Mouse (Mus musculus) layer of hippocampus, adult 6 months (tissue): ENCODE data around the gene Hps6. TPM values are rescaled to one million over a fixed set of nuclear protein-coding genes. Genes with fewer than 3 reads are reported as not detected.

Experiments used
- long read RNA-seq, 2 experiments: library from polyadenylated mRNA; unstranded; transcript quantifications; one replicate each; pipeline ENCODE4 v2.0.0; 2019 to 2020
- polyA plus RNA-seq: library from polyadenylated mRNA; unstranded; fragments of <200 nt; fragmentation: Nextera tagmentation; gene quantifications from 2 replicates; pipeline ENCODE4 v1.2.3, GENCODE M21; 2021

Gene Hps6
- 6.0 and 6.3 TPM in 2 replicates for polyA plus RNA-seq
- long read RNA-seq, experiment 1, transcript Hps6-201 (1 exons, 2,666 nt), result major isoform, 25 of 25 reads
- long read RNA-seq, experiment 1, partial matches to known transcripts, result 0 of 25 reads
- long read RNA-seq, experiment 1, other reads (novel, unspliced or antisense), result 0 of 25 reads
- long read RNA-seq, experiment 2, transcript Hps6-201 (1 exons, 2,666 nt), result major isoform, 87 of 87 reads
- long read RNA-seq, experiment 2, partial matches to known transcripts, result 0 of 87 reads
- long read RNA-seq, experiment 2, other reads (novel, unspliced or antisense), result 0 of 87 reads

DNA sequence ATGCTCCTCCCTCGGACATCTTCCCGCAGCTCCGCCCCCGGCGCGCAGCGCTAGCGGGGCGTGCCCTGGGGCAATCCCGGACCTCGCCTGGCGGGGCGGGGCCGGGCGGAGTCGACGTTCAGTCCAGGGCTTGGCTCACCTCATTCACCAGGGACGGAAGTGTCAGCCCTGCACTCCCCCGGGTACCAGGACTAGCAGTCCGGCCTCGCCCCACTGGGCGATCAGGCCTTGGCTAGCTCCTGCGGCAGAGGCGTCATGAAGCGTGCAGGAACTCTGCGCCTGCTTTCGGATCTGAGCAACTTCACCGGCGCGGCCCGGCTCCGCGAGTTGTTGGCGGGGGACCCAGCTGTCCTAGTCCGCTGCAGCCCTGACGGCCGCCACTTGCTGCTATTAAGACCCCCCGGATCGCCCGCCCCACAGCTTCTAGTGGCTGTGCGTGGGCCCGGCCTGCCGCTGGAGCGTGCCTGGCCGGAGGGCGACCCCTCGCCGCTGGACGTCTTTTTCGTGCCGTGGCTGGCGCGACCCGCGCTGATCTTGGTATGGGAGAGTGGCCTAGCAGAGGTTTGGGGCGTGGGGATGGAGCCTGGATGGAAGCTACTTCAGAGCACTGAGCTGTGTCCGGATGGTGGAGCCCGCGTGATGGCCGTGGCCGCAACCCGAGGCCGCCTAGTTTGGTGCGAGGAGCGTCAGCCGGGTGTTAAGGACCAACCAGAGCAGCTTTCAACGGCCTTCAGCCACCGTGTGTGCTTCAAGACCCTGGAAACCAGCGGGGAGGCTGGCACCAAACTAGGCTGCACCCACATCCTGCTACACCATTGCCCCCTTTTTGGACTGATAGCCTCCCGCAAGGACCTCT is at the start of gene Hps6:
TSS of gene Hps6 (plus strand) at position 138 of the 856 bp plus-strand sequence.

DNA sequence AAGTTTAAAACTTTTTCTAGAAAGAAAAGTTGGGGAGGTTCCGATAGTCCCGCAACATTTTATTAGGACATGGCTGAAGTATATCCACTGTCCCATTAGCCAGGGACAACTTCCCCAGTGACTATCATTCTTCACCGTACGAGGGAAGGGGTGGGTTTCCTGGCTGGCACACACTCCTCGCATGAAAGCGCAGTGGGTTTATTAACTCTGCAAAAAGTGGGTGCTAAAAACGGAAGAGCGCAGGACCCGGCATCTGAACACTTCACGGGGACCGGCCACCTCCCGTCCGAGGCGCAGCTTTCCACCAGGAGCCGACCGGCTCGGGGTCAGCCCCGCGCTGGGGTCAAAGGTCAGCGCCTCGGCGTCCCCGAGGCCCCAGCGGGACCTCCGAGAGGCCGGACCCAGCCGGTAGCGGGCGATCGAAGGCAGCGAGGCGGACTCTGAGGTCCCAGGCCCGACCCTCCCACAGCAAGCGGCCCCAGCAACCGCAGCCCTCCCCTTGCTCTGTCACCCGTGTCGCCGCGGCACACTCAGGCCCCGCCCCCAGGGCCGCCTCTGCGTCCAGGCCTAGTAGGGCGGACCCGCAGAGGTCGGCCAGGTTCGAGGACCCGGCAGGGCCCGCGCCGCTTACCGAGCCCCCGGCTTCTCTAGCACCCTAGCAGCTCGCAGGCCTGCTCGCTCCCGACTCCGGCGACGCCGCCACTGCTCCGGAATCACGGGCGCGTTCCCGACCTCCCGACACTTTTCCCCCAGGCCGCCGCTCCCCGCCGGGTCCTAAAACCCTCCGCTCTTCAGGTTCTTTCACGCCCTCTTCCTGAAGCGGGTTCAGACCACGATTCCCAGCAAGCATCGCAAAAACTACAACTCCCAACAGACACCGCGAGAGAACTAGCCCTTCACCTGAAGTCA is 5.3 kb upstream of the Hps6 start, which contains the start of gene Armh3:
TSS of gene Armh3 (minus strand) at position 704 of the 909 bp plus-strand sequence.

DNA sequence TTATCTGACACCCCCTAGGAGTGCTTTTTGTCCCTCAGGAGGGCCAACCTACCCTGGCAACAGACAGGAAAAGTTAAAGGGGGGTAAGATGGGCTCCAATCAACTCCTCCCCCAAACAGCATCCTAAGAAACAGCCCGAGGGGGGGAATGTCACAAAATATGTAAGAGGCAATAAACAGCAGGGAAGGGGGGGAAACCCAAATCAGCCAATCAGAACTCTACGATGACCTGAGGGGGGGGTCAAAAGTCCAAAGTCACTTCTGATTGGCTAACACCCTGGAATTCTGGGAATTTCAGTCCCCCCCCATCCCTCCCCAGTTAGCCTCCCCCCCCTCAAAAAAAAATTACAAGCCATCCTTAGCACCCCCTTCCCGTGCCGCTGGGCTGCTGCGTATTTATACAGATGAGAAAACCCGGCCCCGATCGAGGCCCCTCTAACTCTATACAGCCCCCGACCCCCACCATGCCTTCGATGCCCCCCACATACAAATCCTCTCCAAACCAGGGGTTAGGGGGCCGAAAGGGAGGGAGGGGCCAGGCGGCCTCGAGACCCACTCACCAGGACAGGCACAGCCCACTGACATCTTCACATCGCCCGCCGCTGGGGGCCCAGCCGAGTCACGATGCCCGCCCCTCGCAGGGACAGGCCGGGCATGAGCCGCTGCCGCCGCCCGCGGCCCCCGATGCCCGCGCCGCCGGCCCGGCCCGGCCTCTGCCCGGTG is 41.1 kb downstream of the Hps6 start, which contains the start of gene Pprc1:
TSS of gene Pprc1 (plus strand) at position 616 of the 722 bp plus-strand sequence.

DNA sequence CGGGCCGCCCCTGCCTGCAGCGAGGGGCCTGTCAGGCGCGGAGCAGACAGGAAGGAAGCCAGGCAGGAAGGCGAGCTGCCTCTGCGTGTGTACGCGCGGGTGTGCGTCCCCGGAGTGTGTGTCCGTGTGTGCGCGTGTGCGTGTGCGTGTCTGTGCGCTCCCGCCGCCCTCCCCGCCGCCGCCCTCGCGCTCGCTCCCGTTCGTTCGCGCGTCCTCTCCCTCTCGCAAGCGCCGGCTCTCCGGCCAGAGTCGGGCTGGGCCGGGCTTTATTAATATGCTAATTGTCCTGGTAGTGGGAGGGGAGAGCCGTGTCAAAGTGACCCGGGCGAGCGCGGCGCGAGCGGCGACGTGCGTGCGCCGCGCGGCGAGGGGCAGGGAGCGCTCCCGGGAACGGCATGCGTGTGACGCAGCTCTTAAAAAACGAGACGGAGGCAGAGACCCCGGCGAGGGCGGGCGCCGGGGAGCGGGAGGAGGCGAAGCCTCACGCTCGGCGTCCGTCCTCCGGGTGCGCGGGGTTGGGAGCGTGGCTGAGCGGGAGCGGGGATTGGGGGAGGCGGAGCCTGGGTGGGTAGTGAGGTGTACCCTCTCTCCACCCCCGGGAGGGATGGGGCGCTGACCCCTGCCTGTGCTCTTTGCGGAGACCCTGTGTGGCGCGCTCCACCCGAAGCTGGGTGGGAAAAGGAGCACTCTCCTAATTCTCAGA is 41.8 kb downstream of the Hps6 start, which contains the start of gene Ldb1:
TSS of gene Ldb1 (minus strand) at position 222 of the 703 bp plus-strand sequence.

Other genes starting within 250 kb of the Hps6 start
- 22.7 and 25.1 TPM in 2 replicates for gene Mgea5, start 219.7 kb upstream of the Hps6 start, polyA plus RNA-seq
- 35.9 and 38.2 TPM in 2 replicates for gene Kcnip2, start 187.4 kb upstream of the Hps6 start, polyA plus RNA-seq
- gene Armh3, start 5.0 kb upstream of the Hps6 start, polyA plus RNA-seq, result 7.1 and 8.1 TPM in 2 replicates
- 5.6 and 6.1 TPM in 2 replicates for gene Pprc1, start 41.4 kb downstream of the Hps6 start, polyA plus RNA-seq
- gene Ldb1, start 41.7 kb downstream of the Hps6 start, polyA plus RNA-seq, result 5.2 and 5.9 TPM in 2 replicates
- gene Nolc1, start 72.4 kb downstream of the Hps6 start, polyA plus RNA-seq, result 50.3 and 59.5 TPM in 2 replicates
- not detected in 2 replicates for gene Elovl3, start 128.4 kb downstream of the Hps6 start, polyA plus RNA-seq
- not detected in 2 replicates for gene Pitx3, start 144.8 kb downstream of the Hps6 start, polyA plus RNA-seq
- 36.0 and 39.2 TPM in 2 replicates for gene Gbf1, start 149.0 kb downstream of the Hps6 start, polyA plus RNA-seq